Mouse (Mus musculus) adrenal gland, adult (tissue): ENCODE measurements around the gene Rorb.

ENCODE experiments used
- DNase-seq, 2 experiments: peaks; one replicate each; pipeline ENCODE4 v3.0.0; 2022 to 2023; ENCODE audit warnings: low spot score in 1 of 2; ENCODE audit not compliant: inconsistent age in 2 of 2

Gene Rorb

GRCm38 (mm10) chr19:18889117-18889627 is 221.8 kb downstream of the Rorb start:
- DNase-seq: peak in 1 of 2 experiments; percentile 43

DNA sequence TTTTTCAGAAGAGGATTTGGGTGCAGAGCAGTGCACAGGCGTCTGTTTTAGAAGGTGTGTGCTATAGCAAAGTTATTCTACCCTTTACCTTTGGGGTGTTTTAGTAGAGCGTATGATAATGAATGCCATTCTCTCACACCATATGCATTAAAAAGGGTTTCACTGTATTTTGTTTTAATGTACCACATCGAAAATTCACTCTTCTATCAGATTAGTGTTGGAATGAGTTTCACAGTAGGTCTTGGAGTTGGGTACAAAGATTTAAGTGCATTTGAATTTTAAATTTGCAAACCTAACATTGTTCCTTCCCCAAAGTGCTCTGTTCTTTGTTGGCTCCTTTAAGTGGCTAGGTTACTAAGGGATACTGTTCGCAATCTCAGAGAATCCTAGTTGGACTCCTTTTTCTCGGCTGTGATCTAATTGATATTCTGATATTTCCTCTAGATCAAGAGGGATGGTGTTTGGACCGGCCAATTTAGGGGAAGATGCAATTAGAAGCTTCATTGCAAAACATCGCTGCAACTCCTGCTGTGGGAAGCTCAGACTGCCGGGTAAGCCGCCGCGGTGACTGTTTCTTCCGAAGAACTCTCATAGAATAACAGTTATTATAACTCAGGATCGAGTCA is 222.4 kb downstream of the Rorb start:
- peak in 1 of 2 experiments; percentile 30 for DNase-seq

- peak in 1 of 2 experiments; percentile 26 for DNase-seq
Observed at GRCm38 (mm10) chr19:18887646-18888407, 223.2 kb downstream of the Rorb start.

GRCm38 (mm10) chr19:18881162-18881561 is 229.8 kb downstream of the Rorb start:
- no peak for DNase-seq
